Mouse (Mus musculus) hindbrain, postnatal 0 days (tissue): ENCODE measurements around the gene Tnrc6a. TPM values are rescaled to one million over a fixed set of nuclear protein-coding genes. Genes with fewer than 3 reads are reported as not detected.

ENCODE experiments used
- ATAC-seq: fragments of 200-750 bp; cut with Nextera tagmentation; 2 replicates; pipeline ENCODE4 v1.8.0; 2017; ENCODE audit warnings: mild to moderate bottlenecking, moderate TSS enrichment, moderate library complexity
- DNase-seq: peaks from one replicate; pipeline ENCODE4 v3.0.0-alpha.2; 2015; ENCODE audit warnings: low spot score
- H3K27ac ChIP-seq: fragments of 300-500 bp; sonication (generic); 2 replicates; pipeline ENCODE4 v1.5.1; 2014; ENCODE audit warnings: mild to moderate bottlenecking
- H3K27me3 ChIP-seq: fragments of 300-500 bp; sonication (generic); 2 replicates; pipeline ENCODE4 v1.6.1; 2014; ENCODE audit warnings: low read length, mixed read lengths; ENCODE audit not compliant: insufficient read depth
- H3K36me3 ChIP-seq: fragments of 300-500 bp; sonication (generic); 2 replicates; pipeline ENCODE4 v1.6.1; 2014; ENCODE audit warnings: low read length, mixed read lengths; ENCODE audit not compliant: insufficient read depth
- H3K4me1 ChIP-seq: fragments of 300-500 bp; sonication (generic); 2 replicates; pipeline ENCODE4 v1.6.1; 2014; ENCODE audit warnings: antibody characterized with exemption, low read length, mixed read lengths; ENCODE audit not compliant: insufficient read depth
- H3K4me2 ChIP-seq: fragments of 300-500 bp; sonication (generic); 2 replicates; pipeline ENCODE4 v1.6.1; 2014; ENCODE audit warnings: low read depth, mild to moderate bottlenecking, low read length, moderate library complexity, mixed read lengths
- H3K4me3 ChIP-seq: fragments of 300-500 bp; sonication (generic); 2 replicates; pipeline ENCODE4 v1.5.1; 2014; ENCODE audit warnings: low read length
- H3K9ac ChIP-seq: fragments of 300-500 bp; sonication (generic); replicated peaks from 2 replicates; pipeline ENCODE4 v1.6.1; 2014; ENCODE audit warnings: mild to moderate bottlenecking, low read length, moderate library complexity, mixed read lengths
- H3K9me3 ChIP-seq: fragments of 300-500 bp; sonication (generic); 2 replicates; pipeline ENCODE4 v1.6.1; 2016; ENCODE audit warnings: low read length, mixed read lengths
- CTCF ChIP-seq: IDR thresholded peaks from 2 replicates; pipeline ENCODE4 v1.5.1; 2016; ENCODE audit warnings: antibody characterized with exemption, control low read depth, low read depth
- WGBS: fragments of 180-500 bp; shearing (Covaris S2); extraction: QIAGEN DNeasy Blood & Tissue Kit; methylation state at CpG from one replicate; pipeline ENCODE4 v1.1.7; 2014; 5-methylcytosine and 5-hydroxymethylcytosine counted together
- polyA plus RNA-seq: library from polyadenylated mRNA; unstranded; fragments of >200 nt; fragmentation: Nextera tagmentation; extraction: Ambion mirVana; gene quantifications from 2 replicates; pipeline ENCODE4 v1.2.1, GENCODE M21; 2015
- total RNA-seq: library from RNA; depleted of rRNA; stranded (reverse); fragments of >200 nt; gene quantifications from 2 replicates; pipeline ENCODE4 v1.2.3, GENCODE M21; 2014

Tnrc6a gene
- total and polyA plus RNA-seq, 2 experiments from 2014 or later: 48.5 to 62.1 TPM

DNA sequence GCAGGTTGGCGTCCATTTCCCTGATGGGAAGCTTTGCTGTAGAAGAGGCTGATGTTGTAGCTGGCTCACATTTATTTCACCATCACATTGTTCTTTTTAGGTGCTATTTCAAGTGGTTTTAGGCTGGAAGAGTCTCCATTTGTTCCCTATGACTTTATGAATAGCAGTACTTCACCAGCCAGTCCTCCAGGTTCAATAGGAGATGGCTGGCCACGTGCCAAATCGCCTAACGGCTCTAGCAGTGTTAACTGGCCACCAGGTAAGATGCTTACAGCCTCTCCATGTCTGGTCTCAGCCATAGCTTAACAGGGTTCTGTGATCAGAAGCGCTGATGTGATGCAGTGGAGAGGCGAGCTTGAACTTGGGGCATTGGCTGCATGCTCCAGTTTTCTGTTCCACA lies 62.8 kb downstream of the Tnrc6a start:
- Histone ChIP-seq H3K4me3 (no peak overlapping the region), H3K9ac (no peak overlapping the region), H3K36me3 (peaks cover 88% of the 10 kb centered on the region), H3K27me3 (no peaks in the 10 kb centered on the region), H3K27ac (no peak overlapping the region), H3K4me2 (no peak overlapping the region), H3K4me1 (no peaks in the 10 kb centered on the region), H3K9me3 (no peaks in the 10 kb centered on the region)
- TF ChIP-seq CTCF: no peak
- 86% methylated on average over 6 of the region's 6 CpGs for WGBS
- DNase-seq (no peak), ATAC-seq (no peak)

DNA sequence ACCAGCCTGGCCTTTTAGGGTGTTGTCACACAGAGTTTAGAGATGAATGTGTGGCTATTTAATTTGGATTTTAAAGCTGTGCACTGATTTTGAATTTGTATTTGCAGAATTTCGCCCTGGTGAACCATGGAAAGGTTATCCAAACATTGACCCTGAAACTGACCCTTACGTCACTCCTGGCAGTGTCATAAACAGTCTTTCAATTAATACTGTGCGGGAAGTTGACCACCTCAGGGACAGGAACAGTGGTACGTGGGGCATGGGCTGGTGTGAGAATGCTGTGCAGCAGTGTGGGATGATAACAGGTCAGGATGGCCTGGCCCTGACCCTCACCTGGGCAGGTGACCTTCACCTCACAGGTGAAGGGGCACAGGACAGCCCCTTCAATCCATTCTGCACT lies 63.6 kb downstream of the Tnrc6a start:
- no peak for TF ChIP-seq CTCF
- Histone ChIP-seq H3K9me3 (no peaks in the 10 kb centered on the region), H3K9ac (no peak overlapping the region), H3K4me3 (no peak overlapping the region), H3K36me3 (peaks cover 88% of the 10 kb centered on the region), H3K4me1 (no peaks in the 10 kb centered on the region), H3K27ac (no peak overlapping the region), H3K27me3 (no peaks in the 10 kb centered on the region), H3K4me2 (no peak overlapping the region)
- DNase-seq (no peak), ATAC-seq (no peak)
- WGBS: 89% methylated on average over 4 of the region's 4 CpGs

DNA sequence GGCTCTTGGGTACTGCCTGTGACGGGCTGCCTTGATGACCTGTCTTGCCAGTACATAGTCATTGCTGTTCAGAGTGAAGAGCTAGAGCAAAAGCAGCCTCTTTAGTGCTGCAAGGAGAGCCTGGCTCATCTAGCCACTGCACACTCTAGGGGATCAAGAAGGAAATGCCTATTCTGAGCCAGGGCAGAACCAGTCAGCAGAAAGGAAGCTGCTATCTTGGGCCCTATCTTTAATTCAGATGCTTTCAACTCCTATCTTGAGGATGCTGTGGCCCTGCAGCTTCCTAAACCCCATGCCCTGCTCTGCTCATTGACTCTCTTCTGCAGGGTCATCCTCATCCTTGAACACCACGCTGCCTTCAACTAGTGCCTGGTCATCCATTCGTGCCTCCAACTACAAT lies 64.8 kb downstream of the Tnrc6a start:
- TF ChIP-seq CTCF: no peak
- Histone ChIP-seq H3K4me3 (no peak overlapping the region), H3K27ac (no peak overlapping the region), H3K36me3 (peaks cover 90% of the 10 kb centered on the region), H3K9ac (no peak overlapping the region), H3K4me1 (no peaks in the 10 kb centered on the region), H3K4me2 (no peak overlapping the region), H3K27me3 (no peaks in the 10 kb centered on the region), H3K9me3 (no peaks in the 10 kb centered on the region)
- 89% methylated on average over 3 of the region's 3 CpGs for WGBS
- no peak for ATAC-seq
- no peak for DNase-seq

DNA sequence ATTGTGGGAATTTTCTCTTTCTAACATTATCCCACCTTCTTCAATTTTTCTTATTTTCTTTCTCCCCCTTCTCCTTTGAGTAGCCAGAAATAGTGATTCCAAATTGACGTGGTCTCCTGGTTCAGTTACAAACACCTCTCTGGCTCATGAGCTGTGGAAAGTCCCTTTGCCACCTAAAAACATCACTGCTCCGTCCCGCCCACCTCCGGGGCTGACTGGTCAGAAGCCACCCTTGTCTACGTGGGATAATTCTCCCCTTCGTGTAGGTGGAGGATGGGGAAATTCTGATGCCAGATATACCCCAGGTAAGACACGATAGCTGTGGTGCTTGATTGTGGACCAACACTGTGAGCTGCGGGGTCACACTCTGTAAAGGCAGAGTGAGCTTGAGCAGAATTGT lies 66.1 kb downstream of the Tnrc6a start:
- Histone ChIP-seq H3K9ac (no peak overlapping the region), H3K36me3 (peaks cover 85% of the 10 kb centered on the region), H3K4me2 (no peak overlapping the region), H3K27ac (no peak overlapping the region), H3K4me3 (no peak overlapping the region), H3K9me3 (no peaks in the 10 kb centered on the region), H3K27me3 (no peaks in the 10 kb centered on the region), H3K4me1 (no peaks in the 10 kb centered on the region)
- DNase-seq (no peak), ATAC-seq (no peak)
- 98% methylated on average over 8 of the region's 8 CpGs for WGBS
- no peak for TF ChIP-seq CTCF

DNA sequence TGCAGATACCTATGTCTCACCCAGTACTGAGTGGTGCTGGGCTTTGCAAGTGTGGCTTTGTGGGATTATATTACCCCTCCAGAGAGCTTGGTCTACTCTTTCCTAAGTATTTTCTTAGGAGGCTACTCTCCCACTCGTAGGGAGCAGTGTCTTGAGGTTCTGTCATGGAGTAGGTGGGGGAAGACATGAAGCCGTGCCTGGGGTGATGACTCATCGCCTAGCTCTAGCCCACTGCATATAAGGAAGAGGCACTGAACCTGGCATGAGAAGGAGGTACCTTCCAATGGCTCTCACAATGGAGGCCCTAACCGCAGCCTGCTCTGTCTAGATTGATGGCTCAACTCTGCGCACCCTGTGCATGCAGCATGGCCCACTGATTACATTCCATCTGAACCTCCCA lies 68.0 kb downstream of the Tnrc6a start:
- no peak for ATAC-seq
- H3K9me3 ChIP-seq: no peaks in the 10 kb centered on the region
- H3K27ac ChIP-seq: no peak overlapping the region
- DNase-seq: no peak
- H3K4me2 ChIP-seq: no peak overlapping the region
- H3K9ac ChIP-seq: no peak overlapping the region
- peaks cover 77% of the 10 kb centered on the region for H3K36me3 ChIP-seq
- H3K4me1 ChIP-seq: no peaks in the 10 kb centered on the region
- no peak for TF ChIP-seq CTCF
- H3K27me3 ChIP-seq: no peaks in the 10 kb centered on the region
- H3K4me3 ChIP-seq: no peak overlapping the region
- WGBS: 88% methylated on average over 5 of the region's 5 CpGs

DNA sequence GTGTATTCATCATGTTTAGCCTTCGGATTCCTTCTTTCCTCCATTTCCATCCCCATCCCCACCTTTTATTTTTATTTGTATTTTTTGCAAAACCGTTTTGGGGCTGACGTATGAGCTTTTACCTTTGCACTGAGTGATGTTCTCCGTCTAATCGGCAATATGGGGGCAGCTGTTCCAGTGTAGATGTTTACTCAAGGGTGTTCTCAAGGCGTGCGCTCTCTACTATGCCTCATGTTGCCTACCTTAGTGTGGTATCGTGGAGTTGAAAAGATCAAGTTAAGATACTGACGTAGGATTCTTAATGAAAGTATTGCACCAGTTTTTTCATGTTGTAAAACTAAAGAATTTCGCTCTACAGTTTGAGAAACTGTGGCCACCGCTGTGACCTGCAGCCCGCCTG lies 69.5 kb downstream of the Tnrc6a start:
- Histone ChIP-seq H3K4me1 (no peaks in the 10 kb centered on the region), H3K36me3 (peaks cover 63% of the 10 kb centered on the region), H3K27ac (no peak overlapping the region), H3K27me3 (no peaks in the 10 kb centered on the region), H3K4me2 (no peak overlapping the region), H3K9ac (no peak overlapping the region), H3K9me3 (no peaks in the 10 kb centered on the region), H3K4me3 (no peak overlapping the region)
- no peak for ATAC-seq
- no peak for TF ChIP-seq CTCF
- no peak for DNase-seq
- WGBS: 93% methylated on average over 12 of the region's 12 CpGs

DNA sequence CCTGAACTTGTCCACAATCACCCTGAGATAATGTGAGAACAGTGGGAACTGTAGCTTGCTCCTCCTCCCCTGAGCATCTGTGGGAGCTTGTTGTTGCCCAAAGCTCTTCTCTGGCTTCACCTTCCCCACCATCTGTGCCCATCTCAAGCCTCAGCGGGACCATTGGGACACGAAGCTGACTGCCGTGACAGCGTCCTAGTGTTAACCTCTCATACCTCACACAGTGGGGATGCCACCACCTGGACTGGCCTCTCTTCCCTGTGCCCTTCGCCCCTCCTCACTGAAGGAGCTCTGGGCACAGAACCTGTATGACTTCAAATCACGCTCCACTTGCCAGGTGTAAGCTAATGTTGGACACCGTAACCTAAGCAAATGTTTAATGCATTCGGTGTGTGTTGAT lies 71.0 kb downstream of the Tnrc6a start:
- Histone ChIP-seq H3K9me3 (no peaks in the 10 kb centered on the region), H3K4me1 (no peaks in the 10 kb centered on the region), H3K36me3 (peaks cover 48% of the 10 kb centered on the region), H3K4me2 (no peak overlapping the region), H3K27me3 (no peaks in the 10 kb centered on the region), H3K9ac (no peak overlapping the region), H3K27ac (no peak overlapping the region), H3K4me3 (no peak overlapping the region)
- no peak for ATAC-seq
- no peak for DNase-seq
- 84% methylated on average over 8 of the region's 8 CpGs for WGBS
- no peak for TF ChIP-seq CTCF
